Mouse (Mus musculus) testis, adult 2 months (tissue): ENCODE data around the gene Stam.

ENCODE experiments used
- CTCF ChIP-seq: fragments of 200-500 bp; IDR thresholded peaks from 2 replicates; pipeline ENCODE4 v1.5.1; 2012; ENCODE audit warnings: low read depth, mild to moderate bottlenecking, inconsistent platforms, low read length, moderate library complexity; ENCODE audit not compliant: control insufficient read depth, insufficient read depth, insufficient replicate concordance
- POLR2A ChIP-seq: fragments of 200-500 bp; IDR thresholded peaks from 2 replicates; pipeline ENCODE4 v1.6.1; 2012; ENCODE audit warnings: low read depth, mild to moderate bottlenecking, inconsistent platforms, low read length, moderate library complexity; ENCODE audit not compliant: control insufficient read depth

GRCm38 (mm10) chr2:14102603-14103002, 28.7 kb downstream of the Stam start:
- TF ChIP-seq CTCF (no peak), POLR2A (no peak)
